Comparison of ENCODE assay signal across 18 mouse cellular contexts in genomic region chr12:6832933-6833332, GRCm38 (mm10).
"Had no signal": no experiment of that assay in that cellular context is flagged by ENCODE, and none has a peak within 500 bp of the region (broad histone marks: within the 10 kb centered on the region; RNA-seq: fewer than 3 reads in every experiment).

No protein-coding gene starts in this region.

- H3K27me3 ChIP-seq: liver, embryonic 15.5 days; lung, embryonic 15.5 days; megakaryocyte, embryonic 14.5 days; midbrain, embryonic 13.5 days; neural tube, embryonic 12.5 days; stomach, embryonic 15.5 days had no signal

- H3K9ac ChIP-seq: liver, embryonic 15.5 days; liver, postnatal 0 days; lung, embryonic 15.5 days; midbrain, embryonic 13.5 days; neural tube, embryonic 12.5 days; stomach, embryonic 15.5 days had no signal

- ATAC-seq: liver, postnatal 0 days; lung, postnatal 0 days; midbrain, embryonic 13.5 days had no signal

- H3K27ac ChIP-seq: liver, embryonic 15.5 days; lung, embryonic 15.5 days; macrophage; midbrain, embryonic 13.5 days; neural tube, embryonic 12.5 days; stomach, embryonic 15.5 days; stomach, postnatal 0 days had no signal

- H3K36me3 ChIP-seq: liver, embryonic 15.5 days; lung, embryonic 15.5 days; midbrain, embryonic 13.5 days; neural tube, embryonic 12.5 days; stomach, embryonic 15.5 days had no signal

- DNase-seq: liver, postnatal 0 days; lung, adult 2 months; lung, postnatal 14 days; lung, postnatal 36 days; right cerebral cortex, postnatal 14 days; thymus, adult 2 months; thymus, postnatal 25 days; thymus, postnatal 4 days had no signal

- H3K4me1 ChIP-seq: liver, embryonic 15.5 days; lung, embryonic 15.5 days; megakaryocyte, embryonic 14.5 days; midbrain, embryonic 13.5 days; neural tube, embryonic 12.5 days; stomach, embryonic 15.5 days had no signal

- H3K4me2 ChIP-seq: liver, embryonic 15.5 days; lung, embryonic 15.5 days; midbrain, embryonic 11.5 days; midbrain, embryonic 13.5 days; neural tube, embryonic 12.5 days; stomach, embryonic 15.5 days had no signal

- H3K9me3 ChIP-seq: liver, embryonic 15.5 days; lung, embryonic 15.5 days; megakaryocyte, embryonic 14.5 days; midbrain, embryonic 13.5 days; neural tube, embryonic 12.5 days; stomach, embryonic 15.5 days had no signal

- H3K4me3 ChIP-seq: liver, embryonic 15.5 days; lung, embryonic 15.5 days; megakaryocyte, embryonic 14.5 days; midbrain, embryonic 13.5 days; neural tube, embryonic 12.5 days; stomach, embryonic 15.5 days had no signal
